Mouse (Mus musculus) heart, adult 9 months (tissue): Measurements from ENCODE around the gene Rcan3.

Experiments
- DNase-seq, 2 experiments: peaks; one replicate each; pipeline ENCODE4 v3.0.0; 2022; ENCODE audit warnings: low spot score in 2 of 2

The Rcan3 gene

DNA sequence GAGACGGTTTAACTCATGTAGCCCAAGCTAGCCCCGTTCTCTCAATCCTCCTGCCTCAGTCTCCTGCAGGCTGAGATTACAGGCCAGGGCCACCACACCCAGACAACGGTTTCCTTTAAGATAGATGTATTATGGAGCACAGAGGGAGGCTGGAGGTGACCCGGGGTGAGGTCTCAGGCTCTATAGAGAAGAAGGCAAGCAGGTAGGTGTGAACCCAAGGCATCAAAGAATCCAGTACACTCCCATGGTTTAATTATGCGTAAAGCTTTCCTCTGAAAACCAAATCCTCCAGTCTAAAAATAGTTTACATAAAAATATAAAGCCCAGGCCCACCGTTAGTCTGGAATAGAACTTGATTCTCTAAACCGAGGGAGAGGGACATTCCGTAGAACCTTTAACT, 20.2 kb downstream of the Rcan3 start:
- DNase-seq, result no peak

DNA sequence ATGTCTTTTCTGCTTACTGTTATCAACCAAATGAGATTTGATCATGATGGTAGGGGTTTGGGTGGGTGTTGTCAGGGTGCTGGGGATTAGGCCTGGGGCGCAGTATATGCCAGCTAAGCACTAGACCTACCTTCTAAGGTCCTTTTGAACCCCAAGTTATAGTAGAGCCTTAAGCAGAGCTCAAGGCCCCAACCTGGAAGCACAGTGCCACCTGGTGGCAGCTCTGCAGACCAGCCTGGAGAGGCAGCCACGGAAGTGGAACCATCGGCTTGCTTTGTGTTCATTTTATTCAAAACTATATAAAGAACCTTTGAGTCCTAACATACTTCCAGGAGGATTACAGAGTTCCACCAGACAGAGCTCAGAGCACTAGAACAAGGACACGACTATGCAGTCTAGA, 22.0 kb downstream of the Rcan3 start:
- peak in 1 of 2 experiments; percentile 17 for DNase-seq

GRCm38 (mm10) chr4:135406180-135406579, 27.5 kb downstream of the Rcan3 start:
- DNase-seq, result no peak

DNA sequence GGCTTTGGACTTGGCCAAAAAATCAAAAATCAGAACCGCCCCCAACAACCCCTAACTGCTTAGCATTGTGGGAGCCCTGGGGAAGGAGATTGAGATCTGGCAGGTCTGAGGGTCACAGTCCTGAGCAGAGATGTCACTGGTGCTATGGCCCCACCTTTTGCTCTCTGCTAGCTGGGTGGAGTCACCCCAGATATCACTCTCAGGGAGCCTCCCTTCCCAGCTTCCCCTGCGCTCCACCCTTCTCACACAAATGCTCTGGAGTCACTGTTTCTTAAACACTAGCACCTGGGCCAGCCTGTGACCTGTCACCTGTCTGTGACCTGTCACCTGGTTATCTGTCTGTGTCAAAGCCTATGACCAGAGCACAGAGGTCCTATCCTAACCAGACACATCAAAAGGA, 28.7 kb downstream of the Rcan3 start:
- DNase-seq, result no peak

DNA sequence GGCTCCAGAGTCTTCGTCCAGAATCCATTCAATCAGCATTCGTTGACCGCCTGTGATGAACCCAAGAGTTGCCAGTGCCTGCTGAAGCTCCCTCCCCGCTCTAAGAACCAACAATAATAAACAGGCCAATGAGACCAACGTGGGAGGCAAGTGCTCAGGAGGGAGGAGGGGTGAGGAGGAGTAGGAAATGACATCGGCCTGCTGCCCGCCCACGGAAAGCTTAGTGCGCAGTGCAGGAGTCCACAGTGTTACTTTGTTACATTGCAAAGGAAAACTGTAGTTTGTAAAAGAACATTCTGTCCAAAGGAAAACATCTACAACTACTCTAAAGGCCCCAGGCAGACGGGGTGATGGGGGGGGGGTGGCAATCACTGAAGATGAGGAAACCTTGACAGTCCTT, 29.6 kb downstream of the Rcan3 start:
- DNase-seq, result no peak

GRCm38 (mm10) chr4:135401881-135402280, 31.8 kb downstream of the Rcan3 start:
- DNase-seq, result no peak

GRCm38 (mm10) chr4:135397991-135398390, 35.7 kb downstream of the Rcan3 start, which contains the start of gene Ncmap:
Gene Ncmap, minus strand, starts transcription at chr4:135398227.
- no peak for DNase-seq

- no peak for DNase-seq
Measured at GRCm38 (mm10) chr4:135397551-135397950, 36.1 kb downstream of the Rcan3 start.

DNA sequence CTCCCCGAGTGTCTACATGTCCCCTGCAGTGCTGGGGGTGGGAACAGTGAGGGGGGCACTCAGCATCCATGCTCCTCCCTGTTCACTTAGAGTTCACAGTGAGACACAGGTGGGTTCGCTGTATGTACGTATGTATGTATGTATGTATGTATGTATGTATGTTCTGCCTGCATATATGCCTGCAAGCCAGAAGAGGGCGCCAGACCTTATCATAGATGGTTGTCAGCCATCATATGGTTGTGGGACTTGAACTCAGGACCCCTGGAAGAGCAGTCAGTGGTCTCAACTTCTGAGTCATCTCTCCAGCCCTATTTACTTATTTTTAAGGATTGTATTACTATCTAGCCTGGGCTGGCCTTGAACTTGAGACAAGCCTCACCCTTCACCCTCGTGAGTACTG, 37.4 kb downstream of the Rcan3 start:
- no peak for DNase-seq

DNA sequence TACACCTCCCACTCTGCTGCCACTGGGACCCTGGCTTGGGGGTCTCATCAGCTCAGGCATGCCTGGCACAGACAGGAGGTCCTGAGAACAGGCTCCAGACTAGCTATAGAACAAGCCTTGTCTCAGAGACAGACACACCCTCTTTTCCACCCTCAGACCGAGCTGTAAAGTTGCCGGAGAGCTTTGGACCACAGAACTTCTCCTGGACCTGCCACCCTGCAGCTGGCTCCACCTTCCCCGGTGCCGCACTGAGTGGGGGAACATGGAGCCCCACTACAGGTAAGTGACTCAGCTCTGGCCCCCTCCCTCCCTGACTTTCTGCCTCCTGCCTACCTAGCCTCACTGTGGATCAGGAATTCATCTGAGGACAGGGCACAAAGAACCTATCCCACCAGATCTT, 38.3 kb downstream of the Rcan3 start:
- DNase-seq, result no peak

- DNase-seq, result no peak
Measured at GRCm38 (mm10) chr4:135394666-135395065, 39.0 kb downstream of the Rcan3 start.

GRCm38 (mm10) chr4:135393381-135393780, 40.3 kb downstream of the Rcan3 start:
- DNase-seq, result no peak

DNA sequence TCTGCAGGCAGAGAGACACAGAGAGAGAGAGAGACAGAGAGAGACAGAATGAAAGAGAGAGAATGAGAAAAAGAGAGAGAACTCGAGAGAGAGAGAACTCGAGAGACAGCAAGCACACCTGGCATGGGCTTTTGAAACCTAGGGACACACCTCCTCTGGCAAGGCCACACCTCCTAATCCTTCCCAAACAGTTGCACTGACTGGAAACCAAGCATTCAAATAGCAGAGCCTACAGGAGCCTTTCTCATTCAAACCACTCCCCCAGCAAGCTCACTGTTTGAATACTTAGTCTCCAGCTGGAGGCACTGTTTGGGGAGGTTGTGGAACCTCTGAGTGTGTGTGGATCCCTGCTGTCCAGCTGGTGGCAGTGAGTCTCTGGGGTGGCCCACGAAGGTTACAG, 40.9 kb downstream of the Rcan3 start:
- no peak for DNase-seq

GRCm38 (mm10) chr4:135391014-135391413, 42.6 kb downstream of the Rcan3 start:
- no peak for DNase-seq

GRCm38 (mm10) chr4:135385614-135386013, 48.0 kb downstream of the Rcan3 start:
- DNase-seq, result no peak

DNA sequence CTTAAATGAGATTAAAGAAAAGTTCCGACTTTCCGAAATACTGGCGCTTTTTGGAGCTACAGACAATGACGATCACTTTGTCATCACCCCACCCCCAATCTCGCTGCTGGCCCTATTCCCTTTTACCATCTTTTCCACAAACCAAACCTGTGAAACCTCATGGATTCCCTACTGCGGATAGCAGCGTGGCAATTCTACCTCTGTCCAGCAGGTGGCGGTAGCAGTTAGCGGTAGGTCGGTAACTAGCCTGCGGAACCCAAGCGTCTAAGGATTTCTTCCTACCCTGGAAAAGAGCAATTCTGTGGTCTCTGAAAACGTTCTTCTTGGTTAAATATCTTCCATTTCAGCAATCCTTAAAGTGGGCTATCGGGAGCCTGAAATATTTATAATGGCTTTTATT, 51.3 kb downstream of the Rcan3 start:
- peak; percentile 17 to 47 for DNase-seq

DNA sequence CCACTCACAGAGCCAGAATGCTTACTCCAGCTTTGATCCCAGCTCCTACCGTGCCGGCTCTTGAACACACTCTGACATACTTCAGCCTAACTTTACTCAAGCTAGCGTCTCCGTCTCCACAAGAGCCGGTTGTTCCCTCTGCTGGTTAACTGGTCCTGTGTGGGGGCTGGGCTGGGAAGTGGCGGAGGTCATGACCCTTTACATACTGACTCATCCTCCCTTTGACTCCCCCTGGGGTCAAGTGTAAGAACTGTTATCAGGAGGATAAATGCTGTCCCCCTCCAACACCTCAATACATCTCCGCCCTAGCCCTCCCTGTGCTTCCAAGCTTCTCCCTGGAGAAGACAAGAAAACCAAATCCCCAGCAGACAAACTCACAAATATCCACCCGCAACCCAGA, 52.3 kb downstream of the Rcan3 start:
- no peak for DNase-seq

- no peak for DNase-seq
Measured at GRCm38 (mm10) chr4:135377241-135377640, 56.4 kb downstream of the Rcan3 start.

- DNase-seq, result no peak
Measured at GRCm38 (mm10) chr4:135375444-135375843, 58.2 kb downstream of the Rcan3 start.

GRCm38 (mm10) chr4:135373299-135373698, 60.4 kb downstream of the Rcan3 start:
- no peak for DNase-seq

GRCm38 (mm10) chr4:135370372-135370771, 63.3 kb downstream of the Rcan3 start:
- DNase-seq, result no peak

- DNase-seq, result no peak
Measured at GRCm38 (mm10) chr4:135362828-135363227, 70.8 kb downstream of the Rcan3 start.
